In genomic region chr6:136518537-136519246, GRCm38 (mm10) we compare ENCODE assay signal across 8 mouse cellular contexts. TPM values are rescaled to one million over a fixed set of nuclear protein-coding genes. Genes with fewer than 3 reads are reported as not detected.
DNase-seq lines count a peak whose midpoint lies in the region; ATAC-seq lines count a peak whose summit lies in the region.

No protein-coding gene starts in this region.

- H3K9me3 ChIP-seq in forebrain, embryonic 13.5 days (replicated peaks) = peaks cover 13% of the 10 kb centered on the region
- peaks cover 4% of the 10 kb centered on the region for H3K9me3 ChIP-seq in liver, embryonic 15.5 days (replicated peaks)
- H3K9me3 ChIP-seq in neural tube, embryonic 11.5 days (ENCODE audit: control insufficient read depth, low read length) = no peaks in the 10 kb centered on the region
- H3K9me3 ChIP-seq in stomach, embryonic 16.5 days (replicated peaks; ENCODE audit: control insufficient read depth, low read length) = peaks cover 13% of the 10 kb centered on the region

- peaks cover 3% of the 10 kb centered on the region; the same call in 1 of the 2 replicates for H3K4me1 ChIP-seq in forebrain, embryonic 13.5 days
- H3K4me1 ChIP-seq in liver, embryonic 15.5 days (replicated peaks) = peaks cover 45% of the 10 kb centered on the region
- no peaks in the 10 kb centered on the region for H3K4me1 ChIP-seq in neural tube, embryonic 11.5 days (ENCODE audit: control insufficient read depth, insufficient read depth, low read length)
- no peaks in the 10 kb centered on the region for H3K4me1 ChIP-seq in stomach, embryonic 16.5 days (ENCODE audit: control insufficient read depth, insufficient read depth, low read length)

- intact Hi-C loops in heart, postnatal 10 days (cut with DNase I) = loop anchor here (1.0 to 2.0 kb wide), 2 partner anchors 34 to 52 kb away; no protein-coding TSS in a partner anchor

- H3K4me3 ChIP-seq in forebrain, embryonic 13.5 days = peak overlapping the region; percentile 61
- H3K4me3 ChIP-seq in liver, embryonic 15.5 days (replicated peaks) = peak overlapping the region; percentile 82
- H3K4me3 ChIP-seq in neural tube, embryonic 11.5 days (ENCODE audit: low read depth, low read length) = peak overlapping the region; percentile 58
- peak overlapping the region; percentile 79 for H3K4me3 ChIP-seq in stomach, embryonic 16.5 days (replicated peaks; ENCODE audit: low read length)

- H3K36me3 ChIP-seq in forebrain, embryonic 13.5 days (ENCODE audit: poor library complexity, severe bottlenecking) = peaks cover 23% of the 10 kb centered on the region
- peaks cover 14% of the 10 kb centered on the region for H3K36me3 ChIP-seq in liver, embryonic 15.5 days (replicated peaks)
- H3K36me3 ChIP-seq in neural tube, embryonic 11.5 days (ENCODE audit: control insufficient read depth, insufficient read depth, low read length) = peaks cover 5% of the 10 kb centered on the region; the same call in 1 of the 2 replicates
- H3K36me3 ChIP-seq in stomach, embryonic 16.5 days (ENCODE audit: control insufficient read depth, insufficient read depth, low read length) = peaks cover 14% of the 10 kb centered on the region

- H3K27ac ChIP-seq in forebrain, embryonic 13.5 days = peak overlapping the region; percentile 98
- H3K27ac ChIP-seq in liver, embryonic 15.5 days (replicated peaks) = peak overlapping the region; percentile 100
- peak overlapping the region; percentile 94 for H3K27ac ChIP-seq in neural tube, embryonic 11.5 days (ENCODE audit: low read depth, low read length)
- peak overlapping the region; percentile 99 for H3K27ac ChIP-seq in stomach, embryonic 16.5 days (ENCODE audit: low read length)

- no peaks in the 10 kb centered on the region for H3K27me3 ChIP-seq in forebrain, embryonic 13.5 days
- no peaks in the 10 kb centered on the region for H3K27me3 ChIP-seq in liver, embryonic 15.5 days
- H3K27me3 ChIP-seq in neural tube, embryonic 11.5 days (ENCODE audit: control insufficient read depth, insufficient read depth, low read length) = no peaks in the 10 kb centered on the region
- no peaks in the 10 kb centered on the region for H3K27me3 ChIP-seq in stomach, embryonic 16.5 days (ENCODE audit: control insufficient read depth, insufficient read depth, low read length)

- WGBS in forebrain, embryonic 13.5 days = under 1% methylated on average over 59 of the region's 59 CpGs
- under 1% methylated on average over 59 of the region's 59 CpGs for WGBS in liver, embryonic 15.5 days (ENCODE audit: insufficient replicate concordance)
- under 1% methylated on average over 59 of the region's 59 CpGs for WGBS in neural tube, embryonic 11.5 days
- WGBS in stomach, embryonic 16.5 days = under 1% methylated on average over 59 of the region's 59 CpGs

- H3K4me2 ChIP-seq in forebrain, embryonic 13.5 days = peak overlapping the region; percentile 46
- H3K4me2 ChIP-seq in liver, embryonic 15.5 days = peak overlapping the region; percentile 71
- H3K4me2 ChIP-seq in neural tube, embryonic 11.5 days (ENCODE audit: low read depth) = peak overlapping the region; percentile 31
- H3K4me2 ChIP-seq in stomach, embryonic 16.5 days (ENCODE audit: low read depth, low read length) = peak overlapping the region; percentile 41

- DNase-seq in ES-CJ7 (ENCODE audit: low read depth, low spot score) = peak; percentile 91
- DNase-seq in cerebellum, adult 11 months = peak; percentile 96
- peak; percentile 97 for DNase-seq in heart, postnatal 10 days
- peak; percentile 94 to 98 for DNase-seq in kidney, postnatal 4 days
- DNase-seq in neural tube, embryonic 11.5 days (ENCODE audit: low spot score) = peak; percentile 95

- H3K9ac ChIP-seq in forebrain, embryonic 13.5 days = peak overlapping the region; percentile 73
- peak overlapping the region; percentile 73 for H3K9ac ChIP-seq in liver, embryonic 15.5 days
- peak overlapping the region; percentile 80 for H3K9ac ChIP-seq in neural tube, embryonic 11.5 days (ENCODE audit: low read length)
- H3K9ac ChIP-seq in stomach, embryonic 16.5 days (ENCODE audit: low read length) = peak overlapping the region; percentile 83

- peak; percentile 99 for ATAC-seq in forebrain, embryonic 13.5 days
- ATAC-seq in liver, embryonic 15.5 days (ENCODE audit: insufficient read depth) = peak; percentile 94
- peak; percentile 98 for ATAC-seq in neural tube, embryonic 11.5 days (ENCODE audit: insufficient read depth, low FRiP score, low TSS enrichment)
- ATAC-seq in stomach, embryonic 16.5 days (ENCODE audit: insufficient read depth, low FRiP score) = peak; percentile 97

RNA-seq across cellular contexts. Expression of gene Atf7ip, which starts 12.7 kb away (rescaled TPM):
- polyA plus RNA-seq in forebrain, embryonic 13.5 days (2015; fragmentation: Nextera tagmentation; extraction: Ambion mirVana) = 47.3 and 56.6 TPM in 2 replicates
- 100 to 1,000 TPM in 1 of 2 experiments, 10 to 100 TPM in 1; 93.8 to 103 TPM for total RNA-seq in heart, postnatal 10 days (2021)
- polyA plus RNA-seq in liver, embryonic 15.5 days (2015; fragmentation: Nextera tagmentation; extraction: Ambion mirVana) = 14.6 and 17.7 TPM in 2 replicates
- polyA plus RNA-seq in neural tube, embryonic 11.5 days (2014; fragmentation: Nextera tagmentation; extraction: Ambion mirVana) = 51.1 and 56.4 TPM in 2 replicates
- polyA plus RNA-seq in stomach, embryonic 16.5 days (2015; fragmentation: Nextera tagmentation; extraction: Ambion mirVana) = 30.0 and 34.0 TPM in 2 replicates

Comparison
In these comparisons a context has a peak if more than half of its experiments do, and no peak if none do; other contexts are left out.
1. Peak in every context shown above with its lines: DNase-seq, ATAC-seq, H3K4me3 ChIP-seq and H3K27ac ChIP-seq.